Comparison of ENCODE assay signal across 12 mouse cellular contexts in the genomic region with DNA sequence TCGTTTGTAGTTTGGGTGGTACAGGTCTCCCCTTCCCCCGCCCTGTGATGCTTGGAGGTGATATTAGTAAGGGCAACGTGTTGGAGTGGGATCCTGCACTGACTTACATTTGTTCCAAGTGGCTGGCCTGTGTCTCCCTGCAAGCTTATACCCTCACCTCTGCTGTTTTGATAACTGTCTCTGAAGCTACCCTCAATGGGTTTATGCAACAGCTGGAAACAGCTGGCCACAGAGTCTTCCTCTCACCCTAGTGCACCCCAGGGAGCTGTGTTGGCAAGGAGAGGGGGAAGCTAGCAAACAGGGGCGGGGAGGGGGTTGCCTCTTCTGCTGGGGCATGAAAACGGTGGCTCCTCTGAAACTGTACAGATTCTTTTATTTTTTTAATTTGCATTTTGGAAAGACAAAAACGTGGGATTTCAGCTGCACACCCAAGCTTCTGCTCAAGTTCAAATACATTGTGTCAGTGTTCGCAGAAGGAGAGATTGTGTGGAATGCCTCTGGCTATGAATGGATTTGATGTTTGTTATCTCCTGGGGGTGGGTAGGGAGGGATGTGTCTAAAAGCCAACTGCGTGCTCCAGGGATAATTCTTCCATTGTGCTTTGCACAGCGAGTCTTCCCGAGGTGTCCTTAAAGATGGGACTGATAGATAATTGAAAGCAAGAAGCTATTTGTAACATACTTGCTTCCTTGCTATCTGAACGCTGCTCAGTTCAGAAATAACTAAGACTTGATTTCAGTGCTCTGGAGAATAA.
DNase-seq lines count a peak whose midpoint lies in the region; ATAC-seq lines count a peak whose summit lies in the region.
"Had no signal": no experiment of that assay in that cellular context is flagged by ENCODE, and none has a peak within 500 bp of the region (broad histone marks: within the 10 kb centered on the region; RNA-seq: fewer than 3 reads in every experiment).

No protein-coding gene starts in this region.

- H3K27me3 ChIP-seq in forebrain, embryonic 10.5 days (ENCODE audit: poor library complexity, severe bottlenecking) = no peaks in the 10 kb centered on the region
- H3K27me3 ChIP-seq in forebrain, embryonic 16.5 days (replicated peaks; ENCODE audit: control insufficient read depth, insufficient read depth, low read length) = no peaks in the 10 kb centered on the region
- no peaks in the 10 kb centered on the region for H3K27me3 ChIP-seq in hindbrain, embryonic 12.5 days
- no peaks in the 10 kb centered on the region for H3K27me3 ChIP-seq in hindbrain, embryonic 13.5 days
- no peaks in the 10 kb centered on the region for H3K27me3 ChIP-seq in embryonic facial prominence, embryonic 12.5 days
- H3K27me3 ChIP-seq in midbrain, embryonic 14.5 days (ENCODE audit: control insufficient read depth, insufficient read depth, low read length) = no peaks in the 10 kb centered on the region
- H3K27me3 ChIP-seq: heart, embryonic 15.5 days had no signal

- no peak for ATAC-seq in forebrain, embryonic 16.5 days
- ATAC-seq in hindbrain, embryonic 12.5 days (ENCODE audit: low FRiP score) = peak; percentile 41; the same call in 1 of the 2 replicates
- ATAC-seq in hindbrain, embryonic 13.5 days (ENCODE audit: low FRiP score) = no peak
- 0 out of 2 replicates have a peak, but pooled peaks have one; percentile 11 for ATAC-seq in embryonic facial prominence, embryonic 12.5 days (ENCODE audit: insufficient number of reproducible peaks, insufficient read depth, low FRiP score, low TSS enrichment)
- ATAC-seq in midbrain, embryonic 14.5 days (ENCODE audit: low FRiP score, low TSS enrichment) = no peak
- ATAC-seq in CD4-positive, CD25-positive, alpha-beta regulatory T cell, adult 4 months = no peak
- ATAC-seq: lung, postnatal 0 days had no signal

- DNase-seq in forebrain, embryonic 10.5 days (ENCODE audit: extremely low spot score, low spot score) = no peak
- DNase-seq in midbrain, embryonic 14.5 days = peak; percentile 26
- no peak for DNase-seq in cerebellum, adult 9-11 months
- DNase-seq: adrenal gland, postnatal 36 days; cerebellum, adult 11-12 months had no signal

- H3K9ac ChIP-seq in forebrain, embryonic 16.5 days (replicated peaks; ENCODE audit: low read depth, low read length) = no peak overlapping the region
- H3K9ac ChIP-seq in hindbrain, embryonic 12.5 days = no peak overlapping the region
- no peak overlapping the region for H3K9ac ChIP-seq in hindbrain, embryonic 13.5 days
- no peak overlapping the region for H3K9ac ChIP-seq in embryonic facial prominence, embryonic 12.5 days
- no peak overlapping the region for H3K9ac ChIP-seq in midbrain, embryonic 14.5 days (replicated peaks; ENCODE audit: low read length)
- H3K9ac ChIP-seq: heart, embryonic 15.5 days had no signal

- no peak overlapping the region for H3K4me2 ChIP-seq in forebrain, embryonic 16.5 days (ENCODE audit: low read length)
- no peak overlapping the region for H3K4me2 ChIP-seq in hindbrain, embryonic 12.5 days (replicated peaks)
- H3K4me2 ChIP-seq in hindbrain, embryonic 13.5 days = no peak overlapping the region
- H3K4me2 ChIP-seq in embryonic facial prominence, embryonic 12.5 days (replicated peaks) = no peak overlapping the region
- no peak overlapping the region for H3K4me2 ChIP-seq in midbrain, embryonic 14.5 days (ENCODE audit: low read length)
- H3K4me2 ChIP-seq: heart, embryonic 15.5 days had no signal

- peak overlapping the region; percentile 82 for H3K27ac ChIP-seq in forebrain, embryonic 10.5 days
- no peak overlapping the region for H3K27ac ChIP-seq in forebrain, embryonic 16.5 days (ENCODE audit: low read length)
- no peak overlapping the region for H3K27ac ChIP-seq in hindbrain, embryonic 12.5 days
- no peak overlapping the region for H3K27ac ChIP-seq in hindbrain, embryonic 13.5 days
- H3K27ac ChIP-seq in embryonic facial prominence, embryonic 12.5 days = no peak overlapping the region
- H3K27ac ChIP-seq in midbrain, embryonic 14.5 days (replicated peaks; ENCODE audit: low read depth, low read length) = no peak overlapping the region
- H3K27ac ChIP-seq: heart, embryonic 15.5 days had no signal

- no peaks in the 10 kb centered on the region for H3K36me3 ChIP-seq in forebrain, embryonic 10.5 days (replicated peaks)
- H3K36me3 ChIP-seq in forebrain, embryonic 16.5 days (ENCODE audit: control insufficient read depth, insufficient read depth) = no peaks in the 10 kb centered on the region
- no peaks in the 10 kb centered on the region for H3K36me3 ChIP-seq in hindbrain, embryonic 12.5 days
- H3K36me3 ChIP-seq in hindbrain, embryonic 13.5 days = no peaks in the 10 kb centered on the region
- H3K36me3 ChIP-seq in embryonic facial prominence, embryonic 12.5 days = no peaks in the 10 kb centered on the region
- no peaks in the 10 kb centered on the region for H3K36me3 ChIP-seq in midbrain, embryonic 14.5 days (ENCODE audit: control insufficient read depth, insufficient read depth, low read length)
- H3K36me3 ChIP-seq: heart, embryonic 15.5 days had no signal

- 30% methylated on average over 11 of the region's 11 CpGs for WGBS in forebrain, embryonic 10.5 days
- WGBS in forebrain, embryonic 16.5 days = 29% methylated on average over 11 of the region's 11 CpGs
- WGBS in hindbrain, embryonic 12.5 days = 23% methylated on average over 11 of the region's 11 CpGs
- WGBS in hindbrain, embryonic 13.5 days = 27% methylated on average over 11 of the region's 11 CpGs
- 27% methylated on average over 11 of the region's 11 CpGs for WGBS in embryonic facial prominence, embryonic 12.5 days
- 22% methylated on average over 11 of the region's 11 CpGs for WGBS in midbrain, embryonic 14.5 days

- peaks cover 73% of the 10 kb centered on the region for H3K4me1 ChIP-seq in forebrain, embryonic 10.5 days
- peaks cover 20% of the 10 kb centered on the region for H3K4me1 ChIP-seq in forebrain, embryonic 16.5 days (replicated peaks; ENCODE audit: control insufficient read depth, insufficient read depth, low read length)
- H3K4me1 ChIP-seq in hindbrain, embryonic 12.5 days = peaks cover 33% of the 10 kb centered on the region
- peaks cover 37% of the 10 kb centered on the region for H3K4me1 ChIP-seq in hindbrain, embryonic 13.5 days (replicated peaks)
- peaks cover 46% of the 10 kb centered on the region for H3K4me1 ChIP-seq in embryonic facial prominence, embryonic 12.5 days
- H3K4me1 ChIP-seq in midbrain, embryonic 14.5 days (ENCODE audit: control insufficient read depth, insufficient read depth, low read length) = peaks cover 30% of the 10 kb centered on the region

- H3K4me3 ChIP-seq in forebrain, embryonic 10.5 days = no peak overlapping the region
- no peak overlapping the region for H3K4me3 ChIP-seq in forebrain, embryonic 16.5 days (replicated peaks; ENCODE audit: low read length)
- H3K4me3 ChIP-seq in hindbrain, embryonic 12.5 days = no peak overlapping the region
- H3K4me3 ChIP-seq in hindbrain, embryonic 13.5 days = no peak overlapping the region
- H3K4me3 ChIP-seq in embryonic facial prominence, embryonic 12.5 days = no peak overlapping the region
- H3K4me3 ChIP-seq in midbrain, embryonic 14.5 days (replicated peaks; ENCODE audit: low read depth, low read length) = no peak overlapping the region
- H3K4me3 ChIP-seq: heart, embryonic 15.5 days had no signal

- H3K9me3 ChIP-seq in forebrain, embryonic 10.5 days = no peaks in the 10 kb centered on the region
- no peaks in the 10 kb centered on the region for H3K9me3 ChIP-seq in forebrain, embryonic 16.5 days (ENCODE audit: control insufficient read depth, low read length)
- H3K9me3 ChIP-seq in hindbrain, embryonic 12.5 days (replicated peaks) = no peaks in the 10 kb centered on the region
- H3K9me3 ChIP-seq in hindbrain, embryonic 13.5 days = no peaks in the 10 kb centered on the region
- no peaks in the 10 kb centered on the region for H3K9me3 ChIP-seq in embryonic facial prominence, embryonic 12.5 days
- no peaks in the 10 kb centered on the region for H3K9me3 ChIP-seq in midbrain, embryonic 14.5 days (ENCODE audit: control insufficient read depth, low read length)
- H3K9me3 ChIP-seq: heart, embryonic 15.5 days had no signal

Comparison
In these comparisons a context has a peak if more than half of its experiments do, and no peak if none do; other contexts are left out.
1. ATAC-seq: peak in hindbrain, embryonic 12.5 days (single experiment) and embryonic facial prominence, embryonic 12.5 days (single experiment); none in forebrain, embryonic 16.5 days (single experiment), hindbrain, embryonic 13.5 days (single experiment), midbrain, embryonic 14.5 days (single experiment) and CD4-positive, CD25-positive, alpha-beta regulatory T cell, adult 4 months (single experiment).